Mouse (Mus musculus): ENCODE data around the gene Bmper.

GRCm38 (mm10) chr9:23306226-23306625 is 83.3 kb downstream of the Bmper start:
- TF ChIP-seq CTCF (conservative IDR thresholded peaks at IDR 0.05 in 1 of 2, IDR thresholded peaks at IDR 0.05 in 1 of 2; ENCODE audit: low read depth in 2 of 2, low read length in 2 of 2) (no peak), ZC3H11A (IDR thresholded peaks at IDR 0.05; ENCODE audit: low read depth, low read length) (no peak), POLR2AphosphoS2 (IDR thresholded peaks at IDR 0.05; ENCODE audit: low read depth, low read length) (no peak)
